Mouse (Mus musculus): ENCODE data around the gene Fam219a. TPM values are rescaled to one million over a fixed set of nuclear protein-coding genes. Genes with fewer than 3 reads are reported as not detected.

The Fam219a gene
- polyA plus RNA-seq, 1 experiment: 16.3 TPM

DNA sequence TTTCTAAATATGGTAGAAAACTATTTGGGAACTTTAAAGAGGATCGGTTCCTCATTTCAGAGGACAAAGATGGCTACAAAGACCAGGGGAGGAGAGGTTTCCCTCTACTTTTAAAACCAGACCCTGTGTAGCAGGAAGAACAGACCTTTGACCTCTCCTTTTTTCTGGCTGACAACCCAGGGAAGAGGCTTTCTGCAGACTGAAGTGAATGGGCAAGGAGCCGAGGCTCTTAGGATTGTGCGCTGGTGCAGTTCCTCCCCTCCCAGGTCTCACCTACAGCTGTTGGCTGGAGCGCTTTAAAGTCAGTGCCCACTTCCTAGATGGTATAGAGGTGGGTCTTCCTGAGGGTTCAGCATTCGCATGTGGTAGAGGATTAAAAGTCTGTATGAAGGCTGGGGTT is 72.3 kb downstream of the Fam219a start:
- no peak for DNase-seq (ENCODE audit: low read depth in 1 of 2, low spot score in 2 of 2)

DNA sequence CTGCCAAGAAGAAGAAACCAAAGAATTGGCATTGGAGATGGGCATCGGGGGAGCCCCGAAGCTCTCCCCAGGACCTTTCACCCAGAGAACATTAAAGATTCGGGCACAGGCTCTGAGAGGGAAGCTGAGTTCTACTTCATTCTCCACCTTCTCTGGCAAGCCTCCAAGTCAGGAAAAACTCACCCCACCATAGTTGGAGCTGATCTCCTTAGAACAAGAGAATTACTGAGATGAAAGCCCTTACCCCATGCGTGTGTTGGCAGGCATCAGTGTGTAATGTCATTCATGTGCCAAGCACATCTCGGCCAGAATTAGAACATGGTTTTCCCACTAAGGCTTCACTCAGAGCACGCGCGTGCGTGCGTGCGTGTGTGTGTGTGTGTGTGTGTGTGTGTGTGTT is 73.5 kb downstream of the Fam219a start:
- Histone ChIP-seq H3K4me1 (ENCODE audit: control insufficient read depth, insufficient read depth, insufficient read length) (peaks cover 10% of the 10 kb centered on the region), H3K4me3 (ENCODE audit: extremely low read depth, insufficient read depth, insufficient read length) (no peak overlapping the region), H3K27me3 (ENCODE audit: control insufficient read depth, insufficient read depth, low read length) (peaks cover 10% of the 10 kb centered on the region), H3K27ac (ENCODE audit: insufficient read depth, low read length) (no peak overlapping the region), H3K36me3 (ENCODE audit: control insufficient read depth, insufficient read depth, low read length) (no peaks in the 10 kb centered on the region)
- no peak for DNase-seq (ENCODE audit: low read depth in 1 of 2, low spot score in 2 of 2)
- WGBS: 88% methylated on average over 11 of the region's 11 CpGs
- no peak for TF ChIP-seq CTCF (IDR thresholded peaks at IDR 0.05; ENCODE audit: extremely low read depth, insufficient read depth, insufficient read length, insufficient replicate concordance)
- TF ChIP-seq POLR2A (IDR thresholded peaks at IDR 0.05; ENCODE audit: low read depth, low read length): no peak

More for the DNA sequence above, 72.3 kb downstream of the Fam219a start:
- peaks cover 10% of the 10 kb centered on the region for H3K27me3 ChIP-seq (ENCODE audit: control insufficient read depth, insufficient read depth, low read length)
- H3K36me3 ChIP-seq (ENCODE audit: control insufficient read depth, insufficient read depth, low read length): no peaks in the 10 kb centered on the region
- H3K27ac ChIP-seq (ENCODE audit: insufficient read depth, low read length): no peak overlapping the region
- peaks cover 10% of the 10 kb centered on the region for H3K4me1 ChIP-seq (ENCODE audit: control insufficient read depth, insufficient read depth, insufficient read length)
- TF ChIP-seq POLR2A (IDR thresholded peaks at IDR 0.05; ENCODE audit: low read depth, low read length): no peak
- no peak for TF ChIP-seq CTCF (IDR thresholded peaks at IDR 0.05; ENCODE audit: extremely low read depth, insufficient read depth, insufficient read length, insufficient replicate concordance)
- H3K4me3 ChIP-seq (ENCODE audit: extremely low read depth, insufficient read depth, insufficient read length): no peak overlapping the region
- WGBS: 44% methylated on average over 5 of the region's 5 CpGs

DNA sequence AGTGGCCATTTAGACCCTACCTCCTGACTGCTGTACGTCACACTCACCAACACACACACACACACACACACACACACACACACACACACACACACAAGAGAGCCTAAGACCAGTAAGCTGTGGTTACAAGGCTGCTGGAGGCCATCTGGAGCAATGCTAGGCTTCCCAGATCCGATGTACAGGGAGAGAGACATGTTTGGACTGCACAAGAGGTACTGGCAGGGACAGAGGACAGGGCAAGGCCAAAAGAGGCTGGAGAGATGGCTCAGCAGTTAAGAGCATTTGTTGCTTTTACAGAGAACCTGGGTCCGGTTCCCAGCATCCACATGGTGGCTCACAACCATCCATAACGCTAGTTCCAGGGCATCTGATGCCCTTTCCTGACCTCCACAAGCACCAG is 74.3 kb downstream of the Fam219a start:
- 78% methylated on average over 4 of the region's 4 CpGs for WGBS
- DNase-seq (ENCODE audit: low read depth in 1 of 2, low spot score in 2 of 2): no peak
- peaks cover 10% of the 10 kb centered on the region for H3K27me3 ChIP-seq (ENCODE audit: control insufficient read depth, insufficient read depth, low read length)
- TF ChIP-seq POLR2A (IDR thresholded peaks at IDR 0.05; ENCODE audit: low read depth, low read length) (no peak), CTCF (IDR thresholded peaks at IDR 0.05; ENCODE audit: extremely low read depth, insufficient read depth, insufficient read length, insufficient replicate concordance) (no peak)
- peaks cover 10% of the 10 kb centered on the region for H3K4me1 ChIP-seq (ENCODE audit: control insufficient read depth, insufficient read depth, insufficient read length)
- H3K4me3 ChIP-seq (ENCODE audit: extremely low read depth, insufficient read depth, insufficient read length): no peak overlapping the region
- no peak overlapping the region for H3K27ac ChIP-seq (ENCODE audit: insufficient read depth, low read length)
- no peaks in the 10 kb centered on the region for H3K36me3 ChIP-seq (ENCODE audit: control insufficient read depth, insufficient read depth, low read length)

DNA sequence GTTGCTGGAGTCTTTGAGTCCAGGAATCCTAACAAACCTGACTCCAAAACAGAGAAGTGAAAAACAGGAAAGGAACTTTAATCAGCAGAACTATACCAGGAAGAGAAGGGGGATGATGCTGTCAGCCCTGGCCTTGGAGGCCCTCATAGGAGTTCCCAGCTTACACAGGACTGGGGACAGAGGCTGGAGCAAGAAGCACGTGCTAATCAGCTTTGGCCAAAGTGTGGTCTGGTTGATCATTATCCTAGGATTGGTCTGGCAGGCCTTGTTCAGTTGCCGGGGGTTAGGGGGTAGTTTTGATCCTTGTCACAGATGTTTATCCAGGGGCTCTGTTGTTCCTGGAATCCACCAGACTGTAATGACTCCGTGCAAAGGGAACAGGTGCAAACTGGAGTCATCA is 75.0 kb downstream of the Fam219a start:
- Histone ChIP-seq H3K27me3 (ENCODE audit: control insufficient read depth, insufficient read depth, low read length) (peaks cover 10% of the 10 kb centered on the region), H3K4me1 (ENCODE audit: control insufficient read depth, insufficient read depth, insufficient read length) (peaks cover 10% of the 10 kb centered on the region), H3K4me3 (ENCODE audit: extremely low read depth, insufficient read depth, insufficient read length) (no peak overlapping the region), H3K36me3 (ENCODE audit: control insufficient read depth, insufficient read depth, low read length) (no peaks in the 10 kb centered on the region), H3K27ac (ENCODE audit: insufficient read depth, low read length) (no peak overlapping the region)
- TF ChIP-seq CTCF (IDR thresholded peaks at IDR 0.05; ENCODE audit: extremely low read depth, insufficient read depth, insufficient read length, insufficient replicate concordance) (no peak), POLR2A (IDR thresholded peaks at IDR 0.05; ENCODE audit: low read depth, low read length) (no peak)
- DNase-seq (ENCODE audit: low read depth in 1 of 2, low spot score in 2 of 2): no peak
- WGBS: 42% methylated on average over 3 of the region's 3 CpGs

- no peak overlapping the region for H3K4me3 ChIP-seq (ENCODE audit: extremely low read depth, insufficient read depth, insufficient read length)
- H3K4me1 ChIP-seq (ENCODE audit: control insufficient read depth, insufficient read depth, insufficient read length): peaks cover 9% of the 10 kb centered on the region
- 84% methylated on average over 3 of the region's 3 CpGs for WGBS
- TF ChIP-seq POLR2A (IDR thresholded peaks at IDR 0.05; ENCODE audit: low read depth, low read length) (no peak), CTCF (IDR thresholded peaks at IDR 0.05; ENCODE audit: extremely low read depth, insufficient read depth, insufficient read length, insufficient replicate concordance) (no peak)
- no peaks in the 10 kb centered on the region for H3K36me3 ChIP-seq (ENCODE audit: control insufficient read depth, insufficient read depth, low read length)
- no peak overlapping the region for H3K27ac ChIP-seq (ENCODE audit: insufficient read depth, low read length)
- no peak for DNase-seq (ENCODE audit: low read depth in 1 of 2, low spot score in 2 of 2)
- peaks cover 7% of the 10 kb centered on the region for H3K27me3 ChIP-seq (ENCODE audit: control insufficient read depth, insufficient read depth, low read length)
Measured at GRCm38 (mm10) chr4:41493464-41494116, 75.7 kb downstream of the Fam219a start.

GRCm38 (mm10) chr4:41492951-41493350 is 76.4 kb downstream of the Fam219a start:
- no peak for DNase-seq (ENCODE audit: low read depth in 1 of 2, low spot score in 2 of 2)
- no peaks in the 10 kb centered on the region for H3K36me3 ChIP-seq (ENCODE audit: control insufficient read depth, insufficient read depth, low read length)
- H3K4me3 ChIP-seq (ENCODE audit: extremely low read depth, insufficient read depth, insufficient read length): no peak overlapping the region
- H3K27me3 ChIP-seq (ENCODE audit: control insufficient read depth, insufficient read depth, low read length): peaks cover 3% of the 10 kb centered on the region; the same call in 1 of the 2 replicates
- no peak overlapping the region for H3K27ac ChIP-seq (ENCODE audit: insufficient read depth, low read length)
- WGBS: 84% methylated on average over 7 of the region's 7 CpGs
- peaks cover 4% of the 10 kb centered on the region; the same call in 1 of the 2 replicates for H3K4me1 ChIP-seq (ENCODE audit: control insufficient read depth, insufficient read depth, insufficient read length)
- TF ChIP-seq POLR2A (IDR thresholded peaks at IDR 0.05; ENCODE audit: low read depth, low read length) (no peak), CTCF (IDR thresholded peaks at IDR 0.05; ENCODE audit: extremely low read depth, insufficient read depth, insufficient read length, insufficient replicate concordance) (no peak)

DNA sequence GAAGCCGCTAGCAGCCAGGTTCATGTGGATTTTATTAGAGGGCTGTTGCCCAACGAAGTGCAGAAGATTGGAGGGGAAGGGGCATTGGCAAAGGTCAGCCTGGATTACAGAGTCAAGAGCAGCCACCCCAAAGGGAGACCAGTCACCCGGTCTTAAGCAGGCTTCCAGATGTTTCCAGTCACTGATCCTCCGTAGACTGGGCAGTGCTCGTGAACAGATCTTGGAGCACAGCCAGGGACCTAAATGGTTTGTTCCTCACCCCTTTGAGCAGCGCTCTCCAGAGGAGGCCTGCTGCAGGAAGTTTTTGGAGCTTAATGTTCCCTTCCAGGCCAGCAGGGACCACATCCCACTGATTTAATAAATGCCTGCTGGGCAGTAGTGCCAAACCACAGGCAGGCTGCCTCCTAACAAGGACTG is 87.7 kb downstream of the Fam219a start:
- Histone ChIP-seq H3K4me3 (ENCODE audit: extremely low read depth, insufficient read depth, insufficient read length) (no peak overlapping the region), H3K27ac (ENCODE audit: insufficient read depth, low read length) (no peak overlapping the region), H3K36me3 (ENCODE audit: control insufficient read depth, insufficient read depth, low read length) (no peaks in the 10 kb centered on the region), H3K27me3 (ENCODE audit: control insufficient read depth, insufficient read depth, low read length) (no peaks in the 10 kb centered on the region), H3K4me1 (ENCODE audit: control insufficient read depth, insufficient read depth, insufficient read length) (no peaks in the 10 kb centered on the region)
- TF ChIP-seq POLR2A (IDR thresholded peaks at IDR 0.05; ENCODE audit: low read depth, low read length) (no peak), CTCF (IDR thresholded peaks at IDR 0.05; ENCODE audit: extremely low read depth, insufficient read depth, insufficient read length, insufficient replicate concordance) (no peak)
- 80% methylated on average over 6 of the region's 6 CpGs for WGBS
- DNase-seq (ENCODE audit: low read depth in 1 of 2, low spot score in 2 of 2): no peak
